Mouse (Mus musculus) kidney, postnatal 0 days (tissue): ENCODE results near the gene Csf2rb. TPM values are rescaled to one million over a fixed set of nuclear protein-coding genes. Genes with fewer than 3 reads are reported as not detected.

Experiments
- ATAC-seq: fragments of 200-750 bp; cut with Nextera tagmentation; replicated peaks from 2 replicates; pipeline ENCODE4 v1.8.0; 2017; ENCODE audit warnings: low read depth, moderate number of reproducible peaks, moderate TSS enrichment, moderate library complexity; ENCODE audit not compliant: low FRiP score
- DNase-seq: peaks from one replicate; pipeline ENCODE4 v3.0.0-alpha.2; 2016; ENCODE audit warnings: low spot score
- H3K27ac ChIP-seq: fragments of 300-500 bp; sonication (generic); 2 replicates; pipeline ENCODE4 v1.5.1; 2014; ENCODE audit warnings: mild to moderate bottlenecking
- H3K27me3 ChIP-seq: fragments of 300-500 bp; sonication (generic); 2 replicates; pipeline ENCODE4 v1.6.1; 2014; ENCODE audit warnings: low read length, mixed read lengths; ENCODE audit not compliant: insufficient read depth
- H3K36me3 ChIP-seq: fragments of 300-500 bp; sonication (generic); 2 replicates; pipeline ENCODE4 v1.6.1; 2014; ENCODE audit warnings: low read length, mixed read lengths; ENCODE audit not compliant: insufficient read depth
- H3K4me1 ChIP-seq: fragments of 300-500 bp; sonication (generic); replicated peaks from 2 replicates; pipeline ENCODE4 v1.6.1; 2014; ENCODE audit warnings: antibody characterized with exemption, low read length, mixed read lengths; ENCODE audit not compliant: insufficient read depth
- H3K4me2 ChIP-seq: fragments of 300-500 bp; sonication (generic); 2 replicates; pipeline ENCODE4 v1.6.1; 2014; ENCODE audit warnings: mild to moderate bottlenecking, low read length, moderate library complexity, mixed read lengths
- H3K4me3 ChIP-seq: fragments of 300-500 bp; sonication (generic); replicated peaks from 2 replicates; pipeline ENCODE4 v1.5.1; 2014; ENCODE audit warnings: low read depth, low read length
- H3K9ac ChIP-seq: fragments of 300-500 bp; sonication (generic); 2 replicates; pipeline ENCODE4 v1.6.1; 2014; ENCODE audit warnings: low read depth, low read length
- H3K9me3 ChIP-seq: fragments of 300-500 bp; sonication (generic); replicated peaks from 2 replicates; pipeline ENCODE4 v1.6.1; 2016; ENCODE audit warnings: low read length, inconsistent platforms, mixed read lengths
- CTCF ChIP-seq: IDR thresholded peaks from 2 replicates; pipeline ENCODE4 v1.5.1; 2016; ENCODE audit warnings: antibody characterized with exemption, low read depth, mild to moderate bottlenecking, moderate library complexity
- WGBS: fragments of 180-500 bp; shearing (Covaris S2); extraction: QIAGEN DNeasy Blood & Tissue Kit; methylation state at CpG from one replicate; pipeline ENCODE4 v1.1.7; 2014; 5-methylcytosine and 5-hydroxymethylcytosine counted together
- polyA plus RNA-seq: library from polyadenylated mRNA; unstranded; fragments of >200 nt; fragmentation: Nextera tagmentation; extraction: Ambion mirVana; gene quantifications from 2 replicates; pipeline ENCODE4 v1.2.1, GENCODE M21; 2015

Gene Csf2rb
- polyA plus RNA-seq, 1 experiment from 2014 or later = 1.8 TPM

- Histone ChIP-seq H3K4me2 (no peak overlapping the region), H3K27me3 (no peaks in the 10 kb centered on the region), H3K9me3 (no peaks in the 10 kb centered on the region), H3K27ac (no peak overlapping the region), H3K9ac (no peak overlapping the region), H3K4me3 (no peak overlapping the region), H3K4me1 (no peaks in the 10 kb centered on the region), H3K36me3 (no peaks in the 10 kb centered on the region)
- TF ChIP-seq CTCF = no peak
- WGBS = 78% methylated on average over 4 of the region's 4 CpGs
- ATAC-seq (no peak), DNase-seq (no peak)
Observed at GRCm38 (mm10) chr15:78380741-78381140, 55.2 kb downstream of the Csf2rb start.

GRCm38 (mm10) chr15:78382115-78382514, 56.6 kb downstream of the Csf2rb start:
- no peaks in the 10 kb centered on the region for H3K27me3 ChIP-seq
- WGBS = 91% methylated on average over 4 of the region's 4 CpGs
- no peaks in the 10 kb centered on the region for H3K9me3 ChIP-seq
- no peak for ATAC-seq
- H3K4me1 ChIP-seq = no peaks in the 10 kb centered on the region
- DNase-seq = no peak
- no peak overlapping the region for H3K27ac ChIP-seq
- H3K4me2 ChIP-seq = no peak overlapping the region
- H3K36me3 ChIP-seq = no peaks in the 10 kb centered on the region
- TF ChIP-seq CTCF = no peak
- H3K4me3 ChIP-seq = no peak overlapping the region
- no peak overlapping the region for H3K9ac ChIP-seq

GRCm38 (mm10) chr15:78383450-78384219, 58.1 kb downstream of the Csf2rb start:
- WGBS = 76% methylated on average over 11 of the region's 11 CpGs
- Histone ChIP-seq H3K4me2 (no peak overlapping the region), H3K36me3 (no peaks in the 10 kb centered on the region), H3K4me1 (no peaks in the 10 kb centered on the region), H3K9me3 (no peaks in the 10 kb centered on the region), H3K27me3 (no peaks in the 10 kb centered on the region), H3K4me3 (no peak overlapping the region), H3K27ac (0 out of 2 replicates have a peak overlapping the region, but pooled peaks have one; percentile 15), H3K9ac (no peak overlapping the region)
- TF ChIP-seq CTCF = no peak
- peak; percentile 85 for ATAC-seq
- peak; percentile 19 for DNase-seq

- H3K36me3 ChIP-seq = no peaks in the 10 kb centered on the region
- ATAC-seq (no peak), DNase-seq (no peak)
- H3K27me3 ChIP-seq = no peaks in the 10 kb centered on the region
- no peaks in the 10 kb centered on the region for H3K9me3 ChIP-seq
- TF ChIP-seq CTCF = no peak
- no peak overlapping the region for H3K9ac ChIP-seq
- no peak overlapping the region for H3K4me2 ChIP-seq
- no peaks in the 10 kb centered on the region for H3K4me1 ChIP-seq
- WGBS = 61% methylated on average over 7 of the region's 7 CpGs
- no peak overlapping the region for H3K4me3 ChIP-seq
- no peak overlapping the region for H3K27ac ChIP-seq
Observed at GRCm38 (mm10) chr15:78384220-78385116, 58.9 kb downstream of the Csf2rb start.

GRCm38 (mm10) chr15:78385564-78385963, 60.0 kb downstream of the Csf2rb start:
- Histone ChIP-seq H3K4me1 (no peaks in the 10 kb centered on the region), H3K36me3 (no peaks in the 10 kb centered on the region), H3K9ac (no peak overlapping the region), H3K9me3 (no peaks in the 10 kb centered on the region), H3K27me3 (no peaks in the 10 kb centered on the region), H3K4me2 (no peak overlapping the region), H3K27ac (no peak overlapping the region), H3K4me3 (no peak overlapping the region)
- TF ChIP-seq CTCF = no peak
- 95% methylated on average over 1 of the region's 1 CpGs for WGBS
- no peak for ATAC-seq
- DNase-seq = no peak

- no peaks in the 10 kb centered on the region for H3K27me3 ChIP-seq
- DNase-seq = no peak
- ATAC-seq = no peak
- H3K27ac ChIP-seq = no peak overlapping the region
- no peaks in the 10 kb centered on the region for H3K9me3 ChIP-seq
- H3K9ac ChIP-seq = no peak overlapping the region
- H3K36me3 ChIP-seq = no peaks in the 10 kb centered on the region
- WGBS = 79% methylated on average over 3 of the region's 3 CpGs
- H3K4me2 ChIP-seq = no peak overlapping the region
- no peak for TF ChIP-seq CTCF
- no peaks in the 10 kb centered on the region for H3K4me1 ChIP-seq
- H3K4me3 ChIP-seq = no peak overlapping the region
Observed at GRCm38 (mm10) chr15:78390855-78391254, 65.3 kb downstream of the Csf2rb start.
